Mouse (Mus musculus): ENCODE results near the gene Scamp1.

The Scamp1 gene

DNA sequence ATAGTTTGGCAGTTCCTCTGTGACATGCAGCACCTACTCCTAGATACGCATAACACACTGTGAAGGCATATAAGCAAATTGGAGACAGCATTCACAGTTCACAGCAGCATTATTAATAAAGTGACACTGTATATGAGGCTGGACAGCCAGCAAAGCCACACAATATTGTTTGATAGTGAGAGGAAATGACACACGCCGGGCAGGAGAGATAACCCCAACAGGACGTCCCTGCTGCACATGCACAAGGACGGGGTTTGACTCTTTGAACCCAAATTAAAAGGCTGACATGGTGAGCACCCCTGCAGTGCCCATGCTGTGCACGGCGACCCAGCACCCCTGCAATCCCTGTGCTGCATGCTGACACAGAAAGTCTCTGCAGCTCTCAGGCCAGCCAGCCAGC, 17.5 kb downstream of the Scamp1 start:
- no peak for DNase-seq

GRCm38 (mm10) chr13:94267190-94267589, 18.5 kb downstream of the Scamp1 start:
- no peak for DNase-seq

GRCm38 (mm10) chr13:94266530-94266929, 19.1 kb downstream of the Scamp1 start:
- DNase-seq = no peak

DNA sequence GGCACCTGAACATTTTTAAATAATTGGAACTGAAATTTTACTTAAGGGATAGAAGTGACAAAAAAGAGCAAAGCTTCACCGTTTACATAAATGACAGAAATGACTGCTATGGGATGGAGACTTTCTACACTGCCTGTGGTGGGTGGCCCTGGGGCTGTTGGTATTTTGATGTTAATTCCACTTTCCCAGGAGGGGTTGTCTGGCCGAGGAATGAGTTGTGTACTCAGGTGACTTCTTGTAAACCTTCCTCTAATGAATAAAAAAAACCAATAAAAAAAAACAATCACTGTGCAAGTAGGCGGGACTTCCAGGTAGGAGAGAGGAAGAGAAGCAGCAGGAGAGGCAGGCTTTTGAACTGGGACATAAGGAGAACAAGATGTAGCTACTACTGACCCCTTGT, 20.4 kb downstream of the Scamp1 start:
- no peak for DNase-seq

- DNase-seq = no peak
Measured at GRCm38 (mm10) chr13:94263943-94264342, 21.7 kb downstream of the Scamp1 start.

GRCm38 (mm10) chr13:94262551-94262950, 23.1 kb downstream of the Scamp1 start:
- DNase-seq = peak; percentile 47

DNA sequence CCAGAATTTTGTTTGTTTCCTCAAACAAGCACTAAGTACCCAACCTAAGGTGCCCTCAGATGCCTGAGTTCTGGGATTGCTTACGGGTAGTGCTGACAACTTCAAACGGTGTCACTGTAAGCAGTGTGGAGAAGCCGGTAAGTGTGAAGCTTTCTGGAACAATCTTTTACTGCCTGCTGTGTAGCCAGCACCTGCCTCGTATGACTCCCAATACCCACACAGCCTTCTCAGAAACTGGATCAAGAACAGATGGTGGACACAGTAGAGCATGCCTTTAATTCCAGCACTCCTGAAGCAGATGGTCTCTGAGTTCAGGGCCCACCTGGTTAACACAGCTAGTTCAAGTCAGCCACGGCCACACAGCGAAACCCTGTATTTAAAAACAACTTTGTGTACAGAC, 24.0 kb downstream of the Scamp1 start:
- peak; percentile 70 for DNase-seq

- DNase-seq = no peak
Measured at GRCm38 (mm10) chr13:94260961-94261360, 24.7 kb downstream of the Scamp1 start.

DNA sequence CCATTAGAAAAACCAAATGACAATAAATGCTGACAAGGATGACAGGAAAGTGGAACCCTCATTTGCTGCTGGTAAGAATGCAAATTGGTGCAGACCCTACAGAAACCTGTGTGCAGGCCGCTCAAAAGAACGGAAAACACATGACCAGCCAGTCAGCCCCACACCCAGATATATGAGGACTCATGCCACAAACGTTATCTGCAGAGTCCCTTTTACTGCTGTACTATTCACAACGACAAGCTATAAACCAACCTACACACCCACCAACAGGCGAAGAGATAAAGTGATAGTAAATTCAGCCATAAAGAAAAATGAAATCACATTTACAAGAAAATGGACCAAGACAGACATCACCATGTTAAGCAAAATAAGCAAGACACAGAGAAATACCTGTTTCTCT, 26.4 kb downstream of the Scamp1 start:
- no peak for DNase-seq

DNA sequence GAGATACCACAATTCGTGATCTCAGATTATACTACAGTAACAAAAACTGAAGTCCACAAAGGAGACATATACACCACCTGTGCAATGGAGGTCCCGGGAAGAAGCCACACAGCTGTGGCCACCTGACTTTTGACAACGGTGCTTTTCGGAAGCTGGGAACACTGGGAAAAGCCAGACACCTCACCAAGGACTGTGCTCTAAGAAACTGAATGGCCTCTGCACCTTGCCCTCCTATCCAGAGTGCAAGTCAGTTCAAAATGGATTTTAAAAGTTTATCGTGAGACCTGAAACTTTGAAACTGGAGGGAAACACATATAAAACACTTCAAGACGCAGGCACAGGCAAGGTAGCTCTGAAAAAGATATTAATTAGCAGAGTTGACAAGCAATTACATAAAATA, 27.1 kb downstream of the Scamp1 start:
- no peak for DNase-seq

DNA sequence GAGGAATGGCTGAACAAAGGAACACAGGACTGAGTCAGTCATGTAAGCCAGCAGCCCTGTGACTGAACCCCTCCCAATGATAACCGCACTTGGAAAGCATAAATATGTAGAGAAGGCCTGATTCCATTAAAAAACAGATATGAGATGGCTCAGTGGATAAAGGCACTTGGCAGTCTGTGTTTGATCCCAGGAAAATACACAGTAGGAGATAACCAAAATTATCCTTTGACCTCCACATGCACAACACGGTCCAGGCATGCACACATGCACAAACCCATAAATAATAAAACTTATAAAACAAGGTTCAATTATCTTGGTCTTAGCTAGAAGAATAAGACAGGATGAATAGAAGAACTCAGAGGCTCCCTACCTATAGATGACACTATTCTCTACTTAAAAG, 27.9 kb downstream of the Scamp1 start:
- no peak for DNase-seq

GRCm38 (mm10) chr13:94255176-94255575, 30.5 kb downstream of the Scamp1 start:
- no peak for DNase-seq

DNA sequence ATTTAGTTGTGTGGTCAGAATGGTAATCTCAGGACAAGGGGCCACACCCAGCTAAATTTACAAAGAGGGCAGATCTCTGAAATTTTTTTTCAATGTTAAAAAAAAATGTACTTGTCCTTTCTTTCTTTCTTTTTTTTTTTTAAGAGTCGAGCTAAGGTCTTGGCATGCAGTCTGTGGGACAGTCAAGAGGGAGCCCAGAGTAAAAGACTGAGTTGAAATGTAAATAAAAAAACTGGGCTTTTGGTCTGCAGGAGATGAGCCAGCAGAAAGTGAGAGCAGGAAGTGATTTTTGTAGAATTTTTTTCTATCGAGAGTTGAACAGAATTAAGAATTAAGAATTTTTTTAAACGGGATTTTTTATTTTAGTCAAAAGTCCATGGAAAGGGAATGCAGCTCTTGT, 31.4 kb downstream of the Scamp1 start:
- no peak for DNase-seq

GRCm38 (mm10) chr13:94253052-94253451, 32.6 kb downstream of the Scamp1 start:
- no peak for DNase-seq

DNA sequence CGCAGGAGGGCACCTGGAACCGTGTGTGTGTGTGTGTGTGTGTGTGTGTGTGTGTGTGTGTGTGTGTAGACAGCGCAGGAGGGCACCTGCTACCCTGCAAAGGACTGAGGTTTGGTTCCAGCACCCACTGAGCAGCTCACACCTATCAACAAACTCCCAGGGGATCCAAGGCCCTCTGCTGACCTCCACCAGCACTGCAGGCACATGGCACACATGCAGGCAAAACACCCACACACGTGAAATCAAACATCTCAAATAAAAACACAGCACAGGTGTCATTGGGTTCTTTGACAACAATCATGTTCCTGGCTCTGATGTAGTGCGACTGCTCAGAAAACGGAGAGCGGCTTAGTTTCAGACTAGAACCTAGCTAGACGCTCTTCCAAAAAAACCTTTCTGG, 34.9 kb downstream of the Scamp1 start:
- no peak for DNase-seq

DNA sequence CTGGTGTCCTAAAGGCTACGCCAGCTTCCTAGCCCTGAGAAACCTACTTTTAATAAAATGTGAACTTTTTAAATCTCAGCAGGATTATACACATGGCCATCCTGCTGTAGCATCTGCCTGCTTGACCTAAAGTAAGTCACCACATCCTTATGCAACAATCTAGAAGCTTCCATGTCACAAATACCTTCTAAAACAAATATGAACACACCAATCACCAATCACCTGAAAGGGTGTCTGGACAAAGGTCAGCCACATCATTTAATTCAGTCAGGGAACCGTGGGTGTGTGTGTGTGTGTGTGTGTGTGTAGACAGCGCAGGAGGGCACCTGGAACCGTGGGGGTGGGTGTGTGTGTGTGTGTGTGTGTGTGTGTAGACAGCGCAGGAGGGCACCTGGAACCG, 35.5 kb downstream of the Scamp1 start:
- DNase-seq = no peak

DNA sequence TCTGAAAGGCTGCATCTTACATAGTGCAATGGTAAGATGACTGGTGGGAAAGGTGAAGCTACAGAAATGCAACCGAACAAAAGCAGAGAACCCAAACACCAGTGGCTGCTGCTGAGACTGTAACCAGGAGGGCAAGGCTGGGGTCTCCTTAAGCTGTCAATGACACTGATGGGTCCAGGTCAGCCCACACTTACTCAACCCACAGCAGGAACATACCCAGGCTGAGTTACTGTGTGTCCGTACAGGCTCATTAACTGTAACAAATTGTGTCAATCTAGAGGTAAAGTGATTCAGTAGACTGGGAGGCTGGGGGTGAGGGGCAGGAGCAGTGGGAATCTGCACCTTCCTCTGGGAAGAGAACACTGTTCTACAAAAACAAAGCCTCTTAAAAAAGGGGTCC, 42.8 kb downstream of the Scamp1 start:
- DNase-seq = no peak

DNA sequence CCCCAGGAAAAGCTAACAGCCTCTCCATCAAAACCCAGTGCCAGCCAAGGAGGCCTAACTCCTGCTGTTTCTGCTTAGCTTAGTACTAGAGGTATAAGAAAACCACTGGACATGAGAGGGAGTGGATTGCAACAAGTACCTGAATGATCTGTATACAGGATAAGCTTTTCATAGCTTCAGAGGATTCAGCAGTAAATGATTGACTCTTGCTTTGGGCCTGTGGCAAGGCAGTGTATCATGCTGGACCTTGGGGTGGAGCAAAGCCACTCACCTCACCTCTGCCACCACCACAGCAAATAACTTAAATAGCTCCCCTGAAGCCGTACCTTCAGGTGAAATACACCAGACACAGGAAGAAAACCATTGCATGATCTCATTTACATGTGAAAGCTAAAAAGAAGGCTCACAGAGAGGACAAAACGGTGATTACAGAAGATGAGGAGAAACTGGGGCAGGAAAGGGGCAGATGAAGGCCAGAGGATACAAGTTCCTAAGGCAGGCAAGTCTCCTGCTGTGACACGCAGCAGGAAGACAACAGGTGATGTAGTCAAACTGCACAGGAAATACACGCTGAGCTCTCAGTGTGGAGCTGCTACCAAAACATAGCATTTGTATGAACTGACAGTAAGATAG, 43.6 kb downstream of the Scamp1 start:
- no peak for DNase-seq

DNA sequence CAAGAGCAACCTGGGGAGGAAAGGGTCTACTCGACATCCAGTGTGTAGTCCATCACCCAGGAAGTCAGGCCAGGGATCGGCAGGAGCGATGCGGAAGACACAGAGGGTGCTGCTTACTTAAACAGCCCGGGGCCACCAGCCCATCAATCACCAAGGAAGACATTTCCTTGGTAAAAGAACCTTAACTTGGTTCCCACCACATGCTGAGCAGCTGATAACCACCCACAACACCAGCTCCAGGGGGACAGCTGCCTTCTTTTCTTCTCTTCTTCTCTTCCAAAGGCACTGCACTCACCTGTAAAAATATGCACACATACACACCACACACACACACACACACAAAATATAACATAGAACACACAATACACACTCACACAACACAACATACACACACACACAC, 44.8 kb downstream of the Scamp1 start:
- DNase-seq = no peak

DNA sequence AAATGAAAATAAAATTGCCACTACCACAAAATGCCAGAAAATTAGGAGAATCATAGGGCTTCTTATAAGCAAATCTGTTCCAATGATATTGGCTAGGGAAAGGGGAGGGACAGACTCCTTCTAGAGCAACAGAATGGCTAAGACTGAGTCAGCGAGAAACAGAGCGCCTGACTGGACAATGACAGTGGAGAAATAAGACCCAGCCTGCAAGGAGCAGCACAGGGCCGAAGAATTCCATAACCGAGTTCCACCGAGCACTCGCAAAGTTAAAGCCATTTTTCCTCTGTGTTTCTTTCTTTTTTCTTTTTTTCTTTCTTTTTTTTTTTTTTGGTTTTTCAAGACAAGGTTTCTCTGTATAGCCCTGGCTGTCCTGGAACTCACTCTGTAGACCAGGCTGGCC, 45.5 kb downstream of the Scamp1 start:
- no peak for DNase-seq

GRCm38 (mm10) chr13:94239488-94239887, 46.2 kb downstream of the Scamp1 start:
- DNase-seq = no peak

GRCm38 (mm10) chr13:94231871-94232270, 53.8 kb downstream of the Scamp1 start:
- peak; percentile 24 for DNase-seq

DNA sequence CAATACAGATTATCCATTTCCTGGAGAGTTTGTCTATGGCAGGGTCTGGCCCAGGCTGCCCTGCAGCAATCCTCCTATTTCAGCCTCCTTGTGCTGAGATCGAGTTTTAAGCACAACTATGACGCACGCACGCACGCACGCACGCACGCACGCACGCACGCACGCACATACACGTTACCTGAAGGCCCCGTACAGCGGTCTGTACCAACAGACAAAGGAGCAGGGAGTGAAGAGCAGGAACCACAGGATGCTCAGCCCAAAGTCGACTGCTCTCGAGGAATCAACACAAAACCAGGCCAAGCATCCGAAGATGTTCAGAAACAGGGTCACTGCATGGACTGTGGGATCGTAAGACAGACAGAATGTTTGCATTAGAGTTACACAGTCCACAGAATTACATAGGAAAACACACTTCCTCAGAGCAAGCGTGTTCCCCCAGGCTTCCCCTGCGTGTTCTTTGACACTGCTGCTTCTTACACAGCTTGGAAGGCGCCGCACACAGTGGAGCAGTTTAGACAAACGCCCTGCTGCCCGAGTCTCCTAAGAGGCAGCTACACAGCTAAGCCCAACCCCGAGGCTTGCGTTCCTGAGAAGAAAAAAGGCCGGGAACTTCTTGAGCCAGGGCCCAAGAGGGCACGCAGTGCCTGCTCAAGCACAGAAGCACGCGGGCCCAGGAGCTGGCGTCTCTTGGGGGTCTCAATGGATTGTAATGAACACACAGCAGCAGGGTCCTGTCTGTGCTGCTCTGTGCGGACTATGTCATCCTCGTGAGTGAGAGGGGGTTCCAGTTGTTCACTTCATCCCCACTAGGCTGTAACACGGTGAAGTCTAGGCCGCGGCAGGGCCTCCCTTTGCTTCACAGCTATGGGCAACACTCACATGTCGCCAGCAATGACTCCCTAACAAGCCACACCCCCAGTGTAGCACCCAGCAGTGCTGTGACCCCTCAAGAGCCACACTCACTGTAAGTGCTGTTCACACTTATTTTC, 60.6 kb downstream of the Scamp1 start:
- no peak for DNase-seq

- DNase-seq = no peak
Measured at GRCm38 (mm10) chr13:94223609-94224008, 62.0 kb downstream of the Scamp1 start.

Data from cerebellum, adult 9-10 months (tissue).